Mouse (Mus musculus): ENCODE measurements at regions not wholly inside any gene's neighbourhood (a gene's known extent, or its start where the extent isn't known, plus 50 kb on each side); places are given as distances from the start of the nearest gene placed in this dataset.

- TF ChIP-seq CTCF (IDR thresholded peaks at IDR 0.05; ENCODE audit: control insufficient read depth, insufficient read depth, insufficient read length) (no peak), USF1 (IDR thresholded peaks at IDR 0.05; ENCODE audit: low read depth) (no peak), MYOG (IDR thresholded peaks at IDR 0.05; ENCODE audit: control insufficient read depth, extremely low read depth, insufficient read length) (no peak), MAX (IDR thresholded peaks at IDR 0.05) (no peak), CEBPB (IDR thresholded peaks at IDR 0.05; ENCODE audit: low read depth) (no peak), FOSL1 (IDR thresholded peaks at IDR 0.05; ENCODE audit: insufficient read depth, low read length, poor library complexity, severe bottlenecking) (no peak), MYOD1 (IDR thresholded peaks at IDR 0.05; ENCODE audit: control insufficient read depth, insufficient read length, low read depth) (no peak)
Observed at GRCm38 (mm10) chr6:43775525-43775924, 109.4 kb upstream of the Tpk1 start.
